Mouse (Mus musculus): ENCODE results near the gene Fat3.

Gene Fat3

DNA sequence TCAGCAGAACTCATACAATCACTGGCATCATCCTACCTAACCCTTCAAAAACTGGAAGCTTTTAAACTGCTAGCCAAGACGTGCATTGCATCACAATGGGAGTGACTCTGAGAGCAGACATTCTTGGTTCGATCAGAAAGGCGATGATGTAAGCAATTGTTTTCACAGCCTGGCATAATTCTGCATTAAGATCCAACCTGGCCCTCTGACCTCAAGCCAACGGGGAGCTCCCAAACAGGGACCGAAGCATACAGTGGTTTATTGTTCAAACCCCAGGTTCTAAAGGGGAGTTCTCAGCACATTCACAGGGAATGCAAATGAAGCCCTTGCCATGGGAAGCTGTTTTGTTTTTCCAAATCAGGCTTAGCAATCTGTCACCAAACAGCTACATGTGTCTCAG, 63.3 kb downstream of the Fat3 start:
- no peak for DNase-seq (ENCODE audit: low spot score in 2 of 2)

DNA sequence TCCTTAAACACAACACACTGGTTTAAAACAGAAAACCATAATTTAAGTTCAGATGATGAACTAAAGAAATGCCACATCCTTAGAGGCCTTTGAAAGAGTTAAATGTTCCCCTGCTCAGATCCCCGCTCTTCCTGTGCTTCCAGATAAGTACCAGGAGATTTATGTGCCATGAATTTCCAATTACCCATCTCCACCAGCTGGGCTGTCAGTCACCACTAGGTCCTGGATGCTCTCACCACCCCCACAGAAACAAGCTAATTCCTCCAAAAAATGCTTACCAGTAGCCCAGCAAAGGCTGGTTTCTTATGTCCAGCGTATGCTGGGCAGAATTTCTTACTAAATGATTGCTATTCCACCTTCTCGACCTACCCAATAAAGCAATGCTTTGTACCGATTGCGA, 72.5 kb downstream of the Fat3 start:
- no peak for DNase-seq (ENCODE audit: low spot score in 2 of 2)

DNA sequence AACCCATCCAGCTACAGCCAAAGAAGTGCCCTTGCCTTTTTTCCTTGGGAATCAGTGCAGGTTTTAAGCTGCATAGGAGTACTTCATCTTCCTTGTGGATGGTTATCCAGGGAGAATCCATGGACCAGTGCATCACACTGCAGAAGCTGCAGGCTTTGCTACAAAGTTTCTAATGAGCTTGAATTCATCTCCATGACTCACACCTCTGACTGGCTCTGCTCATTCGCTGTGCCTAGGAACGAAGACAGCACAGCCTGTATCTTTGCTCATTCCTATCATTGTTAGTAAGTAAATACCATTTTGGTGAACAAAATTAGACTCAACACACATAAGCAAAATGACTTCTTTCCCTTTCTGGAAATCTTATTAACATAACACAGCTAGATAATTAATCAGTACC, 78.4 kb downstream of the Fat3 start:
- no peak for DNase-seq (ENCODE audit: low spot score in 2 of 2)

GRCm38 (mm10) chr9:16402815-16403214, 98.3 kb downstream of the Fat3 start:
- no peak for DNase-seq (ENCODE audit: low spot score in 2 of 2)

GRCm38 (mm10) chr9:16398734-16399686, 102.1 kb downstream of the Fat3 start:
- no peak for DNase-seq (ENCODE audit: low spot score in 2 of 2)

- DNase-seq (ENCODE audit: low spot score in 2 of 2), result no peak
These were observed 111.9 kb downstream of the Fat3 start for GRCm38 (mm10) chr9:16389141-16389540.

- DNase-seq (ENCODE audit: low spot score in 2 of 2), result no peak
These were observed 113.6 kb downstream of the Fat3 start for GRCm38 (mm10) chr9:16387527-16387926.

DNA sequence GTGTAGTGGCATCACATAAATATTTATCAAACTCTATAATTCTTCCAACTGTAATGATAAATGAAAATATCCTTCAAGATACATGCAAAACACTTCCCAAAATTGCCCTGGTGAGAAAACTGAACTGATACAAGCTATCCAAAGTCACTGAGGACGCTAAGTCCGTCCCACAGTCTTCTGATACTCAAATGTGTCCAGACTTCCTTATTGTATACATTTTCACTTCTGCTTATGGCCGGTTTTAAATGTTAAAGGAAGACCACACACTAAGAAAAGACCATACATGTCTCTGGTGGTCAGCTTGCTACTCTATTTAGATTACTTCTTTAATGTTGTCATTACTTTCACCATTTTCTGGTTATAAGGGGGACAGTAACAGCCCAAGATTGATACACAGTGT, 137.4 kb downstream of the Fat3 start:
- DNase-seq (ENCODE audit: low spot score in 2 of 2), result no peak

DNA sequence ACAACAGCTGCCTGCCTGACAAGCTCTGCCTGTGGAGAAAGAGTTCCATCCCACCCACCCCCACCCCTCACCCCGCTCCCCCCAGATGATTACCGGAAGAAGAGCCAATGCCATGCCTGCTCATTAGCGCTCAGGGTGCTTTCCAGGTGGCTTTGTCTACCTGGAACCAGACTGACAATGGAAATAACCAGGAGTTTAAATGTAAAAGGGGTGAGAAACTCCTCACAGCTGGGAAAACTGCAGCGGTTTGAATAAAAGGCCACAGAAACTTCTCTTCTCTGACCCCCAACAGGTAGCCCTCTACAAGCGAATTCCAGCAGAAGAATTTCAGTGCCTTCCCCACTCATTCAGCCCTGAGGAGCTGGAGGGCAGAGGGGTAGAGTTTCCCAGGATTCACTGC, 139.3 kb downstream of the Fat3 start:
- DNase-seq (ENCODE audit: low spot score in 2 of 2), result no peak

GRCm38 (mm10) chr9:16356636-16357035, 144.4 kb downstream of the Fat3 start:
- no peak for DNase-seq (ENCODE audit: low spot score in 2 of 2)

DNA sequence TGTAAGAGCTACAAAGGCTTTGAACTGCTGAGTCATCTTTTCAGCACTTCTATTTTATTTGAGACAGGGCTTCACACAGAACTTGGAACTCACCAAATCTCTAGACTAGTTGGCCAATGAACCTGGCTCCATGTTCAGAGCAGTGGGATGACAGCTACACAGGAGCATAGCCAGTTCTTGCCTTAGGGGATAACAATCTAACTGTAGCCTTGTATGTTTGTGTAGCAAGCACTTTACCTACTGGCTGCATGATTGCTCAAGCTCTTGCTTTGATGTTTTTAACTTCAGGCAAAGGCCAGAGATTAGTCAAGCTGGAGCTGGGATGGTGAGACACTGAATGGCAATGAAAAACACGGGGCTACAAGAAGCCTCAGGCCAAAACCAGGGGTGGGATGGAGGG, 146.2 kb downstream of the Fat3 start:
- no peak for DNase-seq (ENCODE audit: low spot score in 2 of 2)

GRCm38 (mm10) chr9:16353049-16353724, 147.9 kb downstream of the Fat3 start:
- DNase-seq (ENCODE audit: low spot score in 2 of 2), result no peak

DNA sequence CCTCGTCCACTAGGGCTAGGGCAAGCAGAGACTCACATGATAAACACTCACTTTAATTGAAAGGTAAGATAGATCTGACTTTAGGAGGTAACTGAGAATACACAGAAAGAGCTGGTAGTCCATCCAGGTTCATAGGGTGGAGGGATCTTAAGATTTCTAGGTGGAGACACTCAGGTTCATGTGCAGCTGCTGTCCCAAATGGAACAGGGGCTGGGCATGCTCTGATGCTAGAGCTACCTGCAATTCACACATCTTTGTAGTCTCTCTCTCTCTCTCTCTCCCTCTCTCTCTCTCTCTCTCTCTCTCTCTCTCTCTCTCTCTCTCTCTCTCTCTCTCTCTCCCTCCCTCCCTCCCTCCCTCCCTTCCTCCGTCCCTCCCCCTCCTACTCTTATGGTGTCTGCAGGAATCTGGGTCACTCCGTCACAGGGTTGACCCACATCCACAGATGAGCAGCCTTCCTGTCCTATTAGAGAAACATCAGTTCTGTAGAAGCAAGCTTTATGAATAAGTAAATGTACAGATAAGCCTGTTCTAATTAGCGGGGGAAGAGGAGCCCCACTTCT, 148.5 kb downstream of the Fat3 start:
- no peak for DNase-seq (ENCODE audit: low spot score in 2 of 2)

DNA sequence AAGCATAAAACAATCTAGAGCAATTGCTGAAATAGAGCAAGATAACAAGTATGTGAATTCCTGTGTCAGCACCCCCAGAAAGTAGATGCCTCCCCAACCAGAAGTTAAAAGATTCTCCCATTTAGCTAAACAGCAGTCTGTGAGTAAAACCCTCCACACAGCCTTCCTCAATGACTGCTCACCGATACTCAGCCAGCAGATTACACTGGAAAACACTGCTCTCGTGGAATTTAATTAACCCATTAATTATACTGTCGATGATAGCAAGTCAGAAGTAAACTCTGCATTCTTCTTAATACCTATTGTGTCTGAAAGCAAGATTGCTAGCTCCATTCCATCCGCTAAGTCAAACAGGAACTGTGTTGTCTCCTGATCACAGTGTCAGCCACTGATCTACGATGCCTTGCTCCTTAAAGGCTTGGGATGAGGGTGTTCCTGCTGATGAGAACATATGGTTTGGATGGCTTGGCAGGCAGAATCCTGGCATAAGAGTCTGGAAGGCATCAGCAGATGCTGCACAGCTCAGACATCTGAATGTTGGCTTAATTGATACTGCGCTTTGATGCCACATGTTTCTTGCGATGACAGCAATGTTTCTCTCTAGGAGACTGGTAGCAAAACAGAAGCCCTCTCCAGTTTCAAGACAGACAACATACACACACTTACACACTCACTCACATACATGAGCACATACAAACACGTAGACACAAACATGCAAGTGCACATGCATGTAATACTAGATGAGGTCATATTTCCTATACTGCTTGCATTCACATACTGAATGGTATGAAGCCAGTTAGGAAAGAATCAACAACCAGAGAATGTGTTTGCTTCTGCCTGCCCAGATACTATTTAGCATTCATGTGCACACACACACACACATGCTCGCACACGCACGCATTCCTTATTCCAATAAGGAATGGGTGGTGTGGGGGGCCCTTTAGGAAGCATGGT, 155.9 kb downstream of the Fat3 start:
- no peak for DNase-seq (ENCODE audit: low spot score in 2 of 2)

DNA sequence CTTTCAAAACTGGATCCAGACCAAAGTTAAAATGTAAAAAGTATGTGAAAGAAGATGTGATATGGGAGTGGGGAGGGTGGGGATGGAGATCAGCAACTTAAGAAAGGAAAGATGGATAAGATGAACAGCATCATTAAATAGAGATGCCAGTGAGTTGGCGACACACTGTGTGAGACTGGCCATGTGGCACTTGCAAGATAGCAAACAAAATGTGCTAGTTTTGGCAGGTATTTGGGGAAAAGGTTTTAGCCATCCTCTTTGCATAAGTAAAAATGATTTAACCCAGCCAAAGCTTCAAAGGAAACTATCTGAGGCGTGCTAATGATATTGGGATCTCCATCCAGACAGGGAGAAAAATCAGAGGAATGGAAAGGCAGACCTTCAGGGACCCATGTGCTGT, 157.9 kb downstream of the Fat3 start:
- no peak for DNase-seq (ENCODE audit: low spot score in 2 of 2)

GRCm38 (mm10) chr9:16342577-16342976, 158.5 kb downstream of the Fat3 start:
- DNase-seq (ENCODE audit: low spot score in 2 of 2), result no peak

DNA sequence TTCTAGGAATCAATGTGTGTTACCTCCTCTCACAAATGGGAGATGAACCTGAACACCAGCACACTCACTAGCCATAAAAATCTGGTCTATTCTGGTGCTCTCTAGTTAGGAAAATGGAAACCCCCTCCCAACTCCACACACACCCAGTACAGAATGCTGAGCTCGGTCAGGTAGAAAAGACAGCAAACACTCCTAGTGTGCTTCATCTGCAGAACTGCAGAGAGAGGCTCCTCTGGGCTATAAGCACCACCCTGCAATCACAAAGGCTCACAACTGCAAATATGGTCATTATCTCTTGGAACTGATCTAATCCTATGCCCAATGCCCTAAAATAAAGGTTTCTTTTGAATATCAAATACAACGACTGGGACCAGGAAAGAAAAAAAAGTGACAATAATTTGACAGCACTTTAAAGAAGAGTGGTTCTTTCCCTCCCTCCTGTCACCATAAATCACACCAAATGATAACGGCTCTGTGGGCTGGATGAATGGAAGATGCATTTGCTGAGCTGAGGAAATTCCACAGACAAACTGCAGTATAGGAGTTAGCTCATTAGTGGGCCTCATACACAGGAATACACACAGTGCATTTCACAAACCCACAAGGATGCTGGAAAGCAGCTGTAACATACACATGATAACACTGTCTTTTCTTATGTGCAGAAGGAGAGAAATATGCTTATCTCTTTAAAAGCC, 170.6 kb downstream of the Fat3 start:
- DNase-seq (ENCODE audit: low spot score in 2 of 2), result no peak

DNA sequence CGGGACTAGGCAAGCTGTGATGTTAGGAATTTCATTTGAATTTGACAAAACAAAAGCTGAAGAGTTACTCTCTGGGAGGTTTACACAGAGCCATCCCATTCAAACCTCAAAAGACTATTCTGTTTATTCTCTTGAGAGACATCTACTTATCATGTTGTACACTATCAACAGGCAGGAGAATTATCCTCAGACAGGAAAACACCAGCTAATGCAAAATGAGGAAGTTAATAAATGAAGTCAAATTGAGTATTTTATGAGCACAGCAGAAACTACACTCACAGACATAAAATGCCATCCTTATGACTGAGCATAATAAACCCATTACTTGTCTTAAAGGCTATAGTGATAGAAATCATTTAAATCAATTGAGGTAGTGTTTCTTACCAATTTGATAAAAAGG, 182.1 kb downstream of the Fat3 start:
- DNase-seq (ENCODE audit: low spot score in 2 of 2), result no peak

GRCm38 (mm10) chr9:16312599-16313197, 188.4 kb downstream of the Fat3 start:
- no peak for DNase-seq (ENCODE audit: low spot score in 2 of 2)
